8 mouse cellular contexts compared by ENCODE assay signal in the genomic region with DNA sequence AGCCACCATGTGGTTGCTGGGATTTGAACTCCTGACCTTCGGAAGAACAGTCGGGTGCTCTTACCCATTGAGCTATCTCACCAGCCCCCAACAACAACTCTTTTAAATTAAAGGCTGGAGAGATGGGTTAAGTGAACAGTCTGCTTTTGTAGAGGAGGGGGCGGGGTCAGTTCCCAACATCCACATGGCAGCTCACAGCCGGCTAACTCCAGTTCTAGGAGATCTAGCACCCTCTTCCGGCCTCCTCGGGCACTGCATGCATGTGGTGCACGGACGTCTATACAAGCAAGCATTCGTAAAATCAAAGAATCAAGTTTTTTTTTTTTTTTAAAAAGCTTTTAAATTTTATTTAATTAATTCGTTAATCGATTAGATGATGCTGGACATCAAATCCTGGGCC. TPM values are rescaled to one million over a fixed set of nuclear protein-coding genes. Genes with fewer than 3 reads are reported as not detected.
DNase-seq lines count a peak whose midpoint lies in the region; ATAC-seq lines count a peak whose summit lies in the region.

No protein-coding gene starts in this region.

- H3K9ac ChIP-seq in intestine, embryonic 14.5 days (ENCODE audit: low read length): no peak overlapping the region
- no peak overlapping the region for H3K9ac ChIP-seq in intestine, embryonic 16.5 days (ENCODE audit: low read depth, low read length)
- H3K9ac ChIP-seq in limb, embryonic 11.5 days (ENCODE audit: low read length): no peak overlapping the region

- intact Hi-C loops in heart, postnatal 25 days (cut with DNase I): loop anchor here (1.0 to 5.0 kb wide), 2 partner anchors 26 to 34 kb away; a partner anchor contains a TSS

- peaks cover 36% of the 10 kb centered on the region for H3K27me3 ChIP-seq in intestine, embryonic 14.5 days (replicated peaks; ENCODE audit: control insufficient read depth, insufficient read depth, low read length)
- peaks cover 22% of the 10 kb centered on the region for H3K27me3 ChIP-seq in intestine, embryonic 16.5 days (replicated peaks; ENCODE audit: control insufficient read depth, insufficient read depth, low read length)
- H3K27me3 ChIP-seq in limb, embryonic 11.5 days (ENCODE audit: control insufficient read depth, insufficient read depth, low read length): peaks cover 27% of the 10 kb centered on the region

- WGBS in intestine, embryonic 14.5 days: 28% methylated on average over 11 of the region's 11 CpGs
- WGBS in intestine, embryonic 16.5 days: 29% methylated on average over 11 of the region's 11 CpGs
- 27% methylated on average over 11 of the region's 11 CpGs for WGBS in limb, embryonic 11.5 days

- ATAC-seq in intestine, embryonic 14.5 days (replicated peaks; ENCODE audit: low FRiP score, low TSS enrichment, low read depth): no peak
- no peak for ATAC-seq in intestine, embryonic 16.5 days
- no peak for ATAC-seq in limb, embryonic 11.5 days (ENCODE audit: insufficient number of reproducible peaks, low FRiP score, low TSS enrichment, low read depth)

- peak; percentile 87 for DNase-seq in intestine, embryonic 14.5 days (ENCODE audit: low spot score)
- DNase-seq in adipocyte (ENCODE audit: low spot score): peak; percentile 34
- peak; percentile 79 for DNase-seq in embryo, embryonic 10.5 days (ENCODE audit: low spot score)
- DNase-seq in heart, postnatal 25 days (ENCODE audit: low spot score): peak; percentile 47
- peak; percentile 85 for DNase-seq in limb, embryonic 11.5 days (ENCODE audit: low spot score)
- DNase-seq in retina, embryonic 14.5 days (ENCODE audit: low spot score): peak; percentile 78
- DNase-seq in thymus, postnatal 36 days: peak; percentile 75 to 76

- H3K36me3 ChIP-seq in intestine, embryonic 14.5 days (ENCODE audit: control insufficient read depth, insufficient read depth, low read length): no peaks in the 10 kb centered on the region
- H3K36me3 ChIP-seq in intestine, embryonic 16.5 days (ENCODE audit: control insufficient read depth, insufficient read depth, low read length): no peaks in the 10 kb centered on the region
- H3K36me3 ChIP-seq in limb, embryonic 11.5 days (ENCODE audit: control insufficient read depth, insufficient read depth, low read length): no peaks in the 10 kb centered on the region

- no peak overlapping the region for H3K4me3 ChIP-seq in intestine, embryonic 14.5 days (ENCODE audit: low read depth, low read length)
- H3K4me3 ChIP-seq in intestine, embryonic 16.5 days (ENCODE audit: low read length): no peak overlapping the region
- no peak overlapping the region for H3K4me3 ChIP-seq in limb, embryonic 11.5 days (ENCODE audit: low read depth, low read length)

- peaks cover 5% of the 10 kb centered on the region for H3K4me1 ChIP-seq in intestine, embryonic 14.5 days (replicated peaks; ENCODE audit: control insufficient read depth, insufficient read depth, low read length)
- H3K4me1 ChIP-seq in intestine, embryonic 16.5 days (ENCODE audit: control insufficient read depth, insufficient read depth, low read length): peaks cover 15% of the 10 kb centered on the region
- H3K4me1 ChIP-seq in limb, embryonic 11.5 days (ENCODE audit: control insufficient read depth, insufficient read depth, low read length): peaks cover 6% of the 10 kb centered on the region

- H3K9me3 ChIP-seq in intestine, embryonic 14.5 days (ENCODE audit: control insufficient read depth, low read length): no peaks in the 10 kb centered on the region
- H3K9me3 ChIP-seq in intestine, embryonic 16.5 days (ENCODE audit: control insufficient read depth, low read length): no peaks in the 10 kb centered on the region
- H3K9me3 ChIP-seq in limb, embryonic 11.5 days (ENCODE audit: control insufficient read depth, low read length): no peaks in the 10 kb centered on the region

- H3K27ac ChIP-seq in intestine, embryonic 14.5 days (ENCODE audit: low read depth): no peak overlapping the region
- H3K27ac ChIP-seq in intestine, embryonic 16.5 days (ENCODE audit: low read length): no peak overlapping the region
- H3K27ac ChIP-seq in limb, embryonic 11.5 days (replicated peaks; ENCODE audit: low read depth, low read length): no peak overlapping the region

- no peak overlapping the region for H3K4me2 ChIP-seq in intestine, embryonic 14.5 days (ENCODE audit: low read length)
- H3K4me2 ChIP-seq in intestine, embryonic 16.5 days (ENCODE audit: low read depth, low read length): no peak overlapping the region
- no peak overlapping the region for H3K4me2 ChIP-seq in limb, embryonic 11.5 days (ENCODE audit: low read depth, severe bottlenecking)

RNA-seq across cellular contexts. Expression of a gene that starts 2.9 kb away (rescaled TPM):
- polyA plus RNA-seq in intestine, embryonic 14.5 days (2014; fragmentation: Nextera tagmentation; extraction: Ambion mirVana): 9.2 and 15.3 TPM in 2 replicates
- 11.7 and 16.1 TPM in 2 replicates for polyA plus RNA-seq in intestine, embryonic 16.5 days (2015; fragmentation: Nextera tagmentation; extraction: Ambion mirVana)
- not detected for total RNA-seq in heart, postnatal 25 days (2021)
- 7.5 and 9.6 TPM in 2 replicates for polyA plus RNA-seq in limb, embryonic 11.5 days (2014; fragmentation: Nextera tagmentation; extraction: Ambion mirVana)

RNA-seq across cellular contexts. Expression of a gene that starts 32.3 kb away (rescaled TPM):
- 6.8 and 8.7 TPM in 2 replicates for polyA plus RNA-seq in intestine, embryonic 14.5 days (2014; fragmentation: Nextera tagmentation; extraction: Ambion mirVana)
- 18.2 and 22.7 TPM in 2 replicates for polyA plus RNA-seq in intestine, embryonic 16.5 days (2015; fragmentation: Nextera tagmentation; extraction: Ambion mirVana)
- total RNA-seq in heart, postnatal 25 days (2021): under 1 TPM; 0.17 to 0.49 TPM
- 0.96 and 0.97 TPM in 2 replicates for polyA plus RNA-seq in limb, embryonic 11.5 days (2014; fragmentation: Nextera tagmentation; extraction: Ambion mirVana)

RNA-seq across cellular contexts. Expression of a gene that starts 43.1 kb away (rescaled TPM):
- polyA plus RNA-seq in intestine, embryonic 14.5 days (2014; fragmentation: Nextera tagmentation; extraction: Ambion mirVana): 112 and 125 TPM in 2 replicates
- 175 and 192 TPM in 2 replicates for polyA plus RNA-seq in intestine, embryonic 16.5 days (2015; fragmentation: Nextera tagmentation; extraction: Ambion mirVana)
- 100 to 1,000 TPM; 171 to 178 TPM for total RNA-seq in heart, postnatal 25 days (2021)
- 194 and 196 TPM in 2 replicates for polyA plus RNA-seq in limb, embryonic 11.5 days (2014; fragmentation: Nextera tagmentation; extraction: Ambion mirVana)

RNA-seq across cellular contexts. Expression of a gene that starts 45.0 kb away (rescaled TPM):
- polyA plus RNA-seq in intestine, embryonic 14.5 days (2014; fragmentation: Nextera tagmentation; extraction: Ambion mirVana): 639 and 672 TPM in 2 replicates
- polyA plus RNA-seq in intestine, embryonic 16.5 days (2015; fragmentation: Nextera tagmentation; extraction: Ambion mirVana): 522 and 653 TPM in 2 replicates
- 10 to 100 TPM; 35.8 to 44.2 TPM for total RNA-seq in heart, postnatal 25 days (2021)
- polyA plus RNA-seq in limb, embryonic 11.5 days (2014; fragmentation: Nextera tagmentation; extraction: Ambion mirVana): 1,044 and 1,081 TPM in 2 replicates

Comparison
In these comparisons a context has a peak if more than half of its experiments do, and no peak if none do; other contexts are left out.
1. DNase-seq: peak in every context shown above with its lines; median percentile 87 in intestine, embryonic 14.5 days; 85 in limb, embryonic 11.5 days; 79 in embryo, embryonic 10.5 days; 78 in retina, embryonic 14.5 days; 76 in thymus, postnatal 36 days; 47 in heart, postnatal 25 days; 34 in adipocyte.